Mouse (Mus musculus) adrenal gland, postnatal 36 days (tissue): Measurements from ENCODE around the gene Ppp2r3a. TPM values are rescaled to one million over a fixed set of nuclear protein-coding genes. Genes with fewer than 3 reads are reported as not detected.
A peak's percentile ranks its signal among the peaks of the same experiment; 100 is the strongest.

Source experiments
- DNase-seq, 2 experiments: peaks; one replicate each; pipeline ENCODE4 v3.0.0; 2021; ENCODE audit warnings: mixed read lengths in 1 of 2
- total RNA-seq, 2 experiments: library from RNA; stranded (reverse); gene quantifications; 2 replicates each; pipeline ENCODE4 v1.2.3; 2021

The Ppp2r3a gene
- total RNA-seq, 2 experiments from 2014 or later = 22.2 to 27.7 TPM

DNA sequence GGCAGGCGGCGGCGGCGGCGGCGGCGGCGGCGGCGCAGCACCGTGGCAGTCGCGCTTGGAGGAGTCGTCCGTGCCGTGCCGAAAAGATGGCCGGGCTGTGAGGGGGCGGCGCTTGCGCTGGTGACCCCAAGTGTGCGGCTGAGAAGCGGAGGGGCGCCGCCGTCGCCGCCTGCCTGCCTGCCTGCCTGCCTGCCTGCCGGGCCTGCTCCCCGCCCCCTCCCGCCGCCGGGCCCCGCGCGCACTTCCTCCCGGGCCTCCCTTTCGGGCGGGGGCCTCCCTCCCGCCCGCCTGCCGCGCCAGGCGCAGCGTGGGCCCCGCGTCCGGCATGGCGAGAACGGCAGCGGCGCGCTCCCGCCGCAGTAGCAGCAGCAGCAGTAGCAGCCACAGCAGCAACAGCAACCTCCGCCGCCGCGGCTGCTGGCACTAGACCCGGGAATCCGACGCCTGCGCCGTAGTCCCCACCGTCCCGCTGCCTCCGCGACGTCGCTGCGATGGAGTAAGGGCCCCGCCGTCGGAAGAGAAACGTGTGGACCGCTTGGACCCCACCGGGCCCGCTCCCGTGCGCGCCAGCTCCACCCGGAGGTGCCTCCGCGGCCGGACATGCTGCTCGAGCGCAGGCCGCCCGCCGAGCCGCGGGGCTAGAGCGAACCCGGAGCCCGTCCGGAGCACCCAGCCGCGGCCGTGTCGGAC is 177.1 kb downstream of the Ppp2r3a start:
- peak; percentile 92 to 94 for DNase-seq

DNA sequence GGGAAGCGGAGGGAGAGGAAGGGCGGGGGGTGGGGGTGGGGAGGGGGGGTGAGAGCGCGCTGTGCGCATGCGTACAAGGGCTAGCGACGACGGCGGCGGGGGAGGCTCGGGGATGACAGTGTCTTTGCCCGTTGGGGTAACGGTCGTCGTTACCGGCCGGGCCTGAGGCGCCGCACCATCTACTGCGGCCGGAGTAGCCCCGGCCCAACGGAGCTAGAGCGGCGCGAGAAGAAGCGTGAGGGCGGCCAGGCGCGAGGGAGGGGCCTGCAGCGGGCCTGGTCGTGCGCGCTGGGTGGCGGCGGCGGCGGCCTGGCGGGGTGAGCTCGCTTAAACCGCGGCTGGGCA is 177.6 kb downstream of the Ppp2r3a start, which contains the start of gene Msl2:
TSS of gene Msl2 (plus strand) at position 115 of the 345 bp plus-strand sequence.
- no peak for DNase-seq

DNA sequence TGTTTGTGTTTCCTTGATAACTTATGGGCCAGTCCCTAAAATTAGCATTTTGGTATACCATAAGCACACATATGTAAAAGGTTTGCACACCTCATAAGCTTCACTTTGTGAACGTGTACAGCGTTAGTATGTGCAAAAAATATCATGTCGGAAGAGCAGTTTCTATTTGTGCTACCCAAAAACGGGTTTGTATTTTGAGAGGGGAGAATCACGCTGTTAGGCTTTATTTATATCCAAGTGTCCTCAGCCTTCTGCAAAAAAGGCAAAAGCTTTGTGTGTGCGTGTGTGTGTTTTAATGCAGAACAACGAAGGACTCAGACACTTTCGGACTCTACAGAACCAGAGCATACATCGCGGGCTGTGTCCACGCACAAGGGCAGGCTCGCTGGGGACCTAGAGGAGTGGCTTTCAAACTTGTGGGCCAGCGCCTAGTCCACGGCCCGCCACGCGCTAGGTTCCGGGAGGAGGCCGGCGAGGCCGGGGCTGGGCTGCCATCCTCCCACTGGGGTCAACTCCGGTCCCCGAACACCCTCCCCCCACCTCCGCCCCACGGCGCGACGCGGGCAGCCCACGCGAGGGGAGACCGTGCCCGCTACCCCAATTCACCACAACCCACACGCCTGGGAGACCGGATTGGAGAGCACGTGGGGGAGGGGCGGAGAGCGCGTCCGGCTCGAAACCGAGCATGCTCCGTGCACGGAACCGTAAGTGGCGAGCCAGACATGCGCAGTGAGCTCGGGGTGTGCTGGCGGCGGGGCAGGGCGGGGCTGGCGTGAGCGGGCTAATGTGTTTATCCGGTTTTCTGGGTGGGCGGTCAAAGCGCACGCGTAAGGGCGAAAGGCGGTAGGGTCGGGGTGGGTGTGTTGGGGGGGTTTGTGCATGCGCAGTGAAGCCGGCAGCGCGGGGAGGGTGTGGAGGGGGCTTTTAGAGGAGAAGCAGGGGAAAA is 178.3 kb downstream of the Ppp2r3a start:
- peak; percentile 99 to 100 for DNase-seq

DNA sequence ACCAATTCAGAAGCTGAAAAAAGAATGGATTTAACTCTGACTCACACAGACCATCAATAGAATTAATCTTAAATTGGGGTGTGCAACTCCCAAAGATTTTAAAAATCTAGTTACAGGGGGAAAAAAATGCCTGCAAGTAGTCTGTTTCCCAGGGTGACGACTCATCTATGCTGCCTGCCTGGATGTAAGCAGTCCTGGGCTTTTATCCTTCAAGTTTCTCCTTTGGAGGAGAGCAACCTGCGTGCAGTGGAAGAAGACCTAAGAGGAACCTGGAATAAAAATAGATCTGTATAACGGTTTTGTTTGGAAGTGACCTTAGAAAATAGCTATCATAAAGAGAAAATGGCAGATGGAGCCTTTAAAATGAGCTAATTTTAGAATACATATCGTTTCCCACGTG is 179.1 kb downstream of the Ppp2r3a start:
- no peak for DNase-seq

DNA sequence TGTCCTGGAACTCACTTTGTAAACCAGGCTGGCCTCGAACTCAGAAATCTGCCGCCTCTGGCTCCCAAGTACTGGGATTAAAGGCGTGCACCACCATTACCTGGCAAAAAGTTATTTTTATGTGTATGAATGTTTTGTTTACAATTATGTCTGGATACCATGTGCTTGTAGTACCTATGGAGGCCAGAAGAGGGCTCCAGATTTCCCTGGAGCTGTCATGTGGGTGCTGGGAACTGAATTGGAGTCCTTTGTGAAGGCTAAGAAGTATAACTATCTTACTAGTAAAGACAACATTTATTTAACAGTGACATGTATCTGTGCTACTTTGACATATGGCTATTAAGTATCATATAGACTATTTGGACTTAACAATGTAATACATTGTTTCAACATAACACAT is 181.8 kb downstream of the Ppp2r3a start:
- DNase-seq = no peak

DNA sequence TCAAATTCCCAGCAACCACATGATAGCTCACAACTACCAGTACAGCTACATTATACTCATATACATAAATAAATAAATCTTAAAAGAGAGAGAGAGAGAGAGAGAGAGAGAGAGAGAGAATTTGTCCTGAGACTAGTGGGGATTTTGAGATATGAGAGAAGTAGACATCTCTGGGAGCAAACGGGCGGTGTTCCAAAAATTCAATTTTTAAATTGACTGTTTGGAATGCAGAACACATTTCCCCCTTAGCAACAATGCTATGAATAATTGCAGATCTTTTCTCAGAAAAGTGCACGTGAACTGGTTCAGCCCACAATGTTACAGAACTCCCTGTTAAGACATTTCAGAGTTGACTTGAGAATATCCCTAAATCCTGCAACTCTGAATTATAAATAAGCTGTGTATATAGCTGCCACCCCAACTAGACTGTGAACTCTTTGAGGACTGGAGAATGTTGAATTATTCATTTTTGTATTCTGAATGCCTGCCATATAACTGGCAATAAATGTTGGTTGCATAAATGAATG is 186.5 kb downstream of the Ppp2r3a start:
- DNase-seq = no peak

DNA sequence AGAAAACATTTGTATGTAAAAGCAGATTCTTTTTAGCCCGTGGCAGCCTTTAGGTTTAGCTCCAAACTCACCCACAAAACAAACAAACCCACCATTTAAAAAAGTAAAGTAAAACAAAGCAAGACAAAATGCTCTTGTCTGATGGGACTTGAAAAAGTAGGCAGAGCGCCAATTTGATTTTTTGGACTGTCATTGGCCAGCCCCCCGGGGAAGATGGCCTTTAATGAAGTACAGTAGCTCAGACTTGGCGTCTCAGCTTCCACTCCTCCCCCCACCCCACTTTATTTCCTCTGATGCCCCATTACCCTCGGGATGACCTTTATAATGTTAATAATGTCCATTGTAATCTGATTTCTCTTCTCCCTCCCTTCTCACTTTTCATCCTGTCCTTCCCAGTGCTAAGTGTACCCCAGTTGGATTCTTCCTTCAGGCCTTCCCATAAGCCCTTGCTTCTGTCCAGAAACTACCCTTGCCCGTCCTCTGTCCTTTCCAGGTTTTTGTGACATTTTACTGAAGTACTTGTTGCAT is 189.3 kb downstream of the Ppp2r3a start:
- DNase-seq = no peak

DNA sequence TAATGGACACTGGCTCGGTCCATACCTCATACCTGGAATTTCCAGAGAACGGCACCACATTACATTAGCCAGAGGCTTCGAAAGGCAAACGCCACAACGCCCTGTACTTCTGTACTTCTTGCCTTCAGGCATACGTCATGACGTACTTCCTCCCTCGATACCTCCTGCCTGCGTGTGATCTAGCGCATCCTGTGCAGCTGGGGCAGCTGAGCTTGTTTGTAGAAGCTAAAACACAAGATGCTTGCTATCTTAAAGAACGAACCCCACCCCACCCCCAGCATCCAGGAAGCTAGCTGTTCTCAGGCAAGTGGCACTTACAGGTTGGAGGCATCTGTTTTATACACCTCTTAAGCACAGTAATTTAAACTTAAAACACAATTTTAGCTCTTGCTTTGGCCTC is 190.6 kb downstream of the Ppp2r3a start:
- no peak for DNase-seq

DNA sequence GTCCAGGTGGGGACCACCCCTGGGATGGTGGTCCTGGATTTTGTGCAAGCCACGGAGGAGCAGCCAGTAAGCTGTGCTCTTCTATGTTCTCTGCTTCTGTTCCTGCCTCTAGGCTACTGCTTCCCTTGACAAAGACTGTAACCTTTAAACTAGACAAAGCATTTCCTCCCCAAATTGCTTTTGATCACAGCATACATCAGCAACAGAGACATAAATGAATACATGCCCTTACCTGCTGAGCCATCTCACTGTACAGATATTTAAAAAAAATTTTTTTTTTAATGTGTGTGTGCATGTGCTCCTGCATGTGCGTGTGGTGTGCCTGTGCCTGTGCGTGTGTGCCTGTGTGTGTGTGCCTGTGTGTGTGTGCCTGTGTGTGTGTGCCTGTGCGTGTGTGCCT is 194.4 kb downstream of the Ppp2r3a start:
- DNase-seq = no peak

Other genes with a start within 250 kb of the Ppp2r3a start
- gene Pccb, start 216.9 kb downstream of the Ppp2r3a start, total RNA-seq = 100 to 1,000 TPM; 106 to 178 TPM
- 10 to 100 TPM; 50.5 to 56.6 TPM for gene Msl2, start 177.7 kb downstream of the Ppp2r3a start, total RNA-seq